Mouse (Mus musculus) liver (tissue): ENCODE results near the gene Mrpl16.

Source experiments
- DNase-seq: peaks from one replicate; pipeline ENCODE4 v3.0.0-alpha.2; 2020; ENCODE audit warnings: mixed read lengths

Gene Mrpl16

GRCm38 (mm10) chr19:11807251-11807650, 37.1 kb downstream of the Mrpl16 start:
- DNase-seq, result no peak

DNA sequence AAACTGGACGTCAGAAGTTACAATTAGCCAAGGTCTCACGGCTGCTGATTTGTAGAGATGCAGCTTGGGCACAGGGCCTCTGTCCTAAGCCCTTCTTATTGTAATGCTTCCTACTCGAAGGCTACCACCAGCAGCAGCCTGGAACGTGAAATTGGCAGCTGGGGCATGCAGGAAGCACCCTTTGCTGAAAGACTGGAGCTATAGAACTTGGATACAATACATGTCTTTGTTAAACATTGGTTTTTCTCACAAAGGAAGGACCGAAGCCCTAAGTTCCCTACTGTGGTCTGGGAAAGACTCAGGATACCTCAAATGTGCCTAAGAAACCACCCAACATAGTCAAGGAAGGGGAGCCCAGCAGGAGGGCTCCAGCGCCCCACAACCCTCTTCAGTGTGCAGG, 37.6 kb downstream of the Mrpl16 start:
- no peak for DNase-seq

- DNase-seq, result no peak
Observed at GRCm38 (mm10) chr19:11808452-11808851, 38.3 kb downstream of the Mrpl16 start.

DNA sequence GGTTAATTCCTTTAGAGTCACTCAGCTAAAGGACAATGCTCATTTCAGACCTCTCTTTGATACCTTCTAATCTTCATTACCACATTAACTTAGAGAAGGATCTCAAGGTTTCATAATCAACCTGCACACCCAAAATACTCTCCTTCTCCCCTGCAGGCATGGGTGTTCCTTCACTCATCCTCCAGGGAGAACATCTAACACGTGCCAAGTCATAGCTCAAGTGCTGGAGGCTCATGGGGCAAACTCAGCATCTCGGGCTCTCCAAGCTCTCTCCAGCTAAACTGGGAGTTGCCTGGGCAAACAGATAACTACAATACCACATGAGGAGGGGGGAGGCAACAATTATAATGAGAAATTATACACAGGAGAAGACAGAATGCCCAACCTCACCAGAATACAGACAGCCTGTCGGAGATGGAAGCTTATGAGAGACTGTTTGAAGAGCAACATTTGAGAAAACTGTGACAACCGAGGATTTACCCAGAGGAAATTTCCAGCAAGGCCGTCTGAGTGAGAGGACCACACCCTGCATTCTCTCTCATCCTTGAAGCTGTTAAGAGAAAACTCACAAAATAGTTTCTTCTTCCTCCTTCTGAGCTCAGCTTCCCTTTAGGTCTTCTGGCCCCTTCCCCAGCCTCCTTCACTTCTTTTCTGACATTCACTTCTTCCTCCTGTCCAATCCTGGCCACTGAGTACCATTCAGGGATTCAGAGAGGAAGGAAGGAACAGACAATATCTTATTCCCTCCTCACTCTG, 40.0 kb downstream of the Mrpl16 start:
- no peak for DNase-seq

DNA sequence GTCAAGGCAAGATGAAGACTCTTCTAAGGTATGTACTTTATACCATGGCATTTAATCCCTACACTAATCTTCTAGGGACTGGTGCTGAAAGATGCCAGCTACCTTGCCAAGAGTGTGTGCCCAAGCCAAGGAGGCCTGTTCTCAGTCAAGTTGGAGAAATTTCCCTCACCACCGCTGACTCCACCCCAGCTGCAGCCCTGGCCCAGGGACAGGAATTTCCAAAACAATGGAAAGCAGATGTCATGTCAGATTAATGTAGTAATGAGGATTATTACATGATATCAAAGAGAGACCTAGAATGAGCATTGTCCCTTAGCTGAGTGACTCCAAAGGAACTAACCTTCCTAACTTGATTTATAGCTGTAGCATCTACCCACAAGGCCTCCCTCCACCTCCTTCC, 40.7 kb downstream of the Mrpl16 start:
- DNase-seq, result no peak

DNA sequence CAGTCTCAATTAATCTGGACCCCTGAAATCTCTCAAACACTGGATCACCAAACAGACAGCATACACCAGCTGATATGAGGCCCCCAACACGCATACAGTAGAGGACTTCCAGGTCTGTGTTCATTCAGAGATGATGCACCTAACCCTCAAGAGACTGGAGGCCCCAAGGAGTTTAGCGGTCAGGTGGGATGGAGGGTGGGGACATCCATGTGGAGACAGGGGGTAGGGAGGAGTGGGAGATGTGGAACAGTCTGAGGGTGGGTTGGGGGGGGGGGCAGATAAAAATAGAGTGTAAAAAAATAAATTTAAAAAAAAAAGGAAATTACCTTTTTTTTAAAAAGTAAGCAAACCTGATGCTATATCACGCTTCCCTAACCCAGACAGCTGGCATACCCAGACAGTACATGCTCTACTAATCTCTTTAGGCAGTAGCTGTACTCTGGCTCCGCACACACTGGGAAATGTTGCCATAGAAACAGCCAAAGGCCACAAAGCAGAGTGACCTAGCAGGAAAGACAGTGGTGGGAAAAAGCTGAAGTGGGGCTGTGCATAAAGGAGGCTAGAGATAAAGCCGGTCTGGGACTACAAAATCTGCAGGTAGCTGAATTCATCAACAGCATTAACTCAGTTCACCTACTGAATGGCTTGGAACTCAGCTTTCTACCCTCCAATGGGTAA, 41.6 kb downstream of the Mrpl16 start:
- peak; percentile 12 for DNase-seq

DNA sequence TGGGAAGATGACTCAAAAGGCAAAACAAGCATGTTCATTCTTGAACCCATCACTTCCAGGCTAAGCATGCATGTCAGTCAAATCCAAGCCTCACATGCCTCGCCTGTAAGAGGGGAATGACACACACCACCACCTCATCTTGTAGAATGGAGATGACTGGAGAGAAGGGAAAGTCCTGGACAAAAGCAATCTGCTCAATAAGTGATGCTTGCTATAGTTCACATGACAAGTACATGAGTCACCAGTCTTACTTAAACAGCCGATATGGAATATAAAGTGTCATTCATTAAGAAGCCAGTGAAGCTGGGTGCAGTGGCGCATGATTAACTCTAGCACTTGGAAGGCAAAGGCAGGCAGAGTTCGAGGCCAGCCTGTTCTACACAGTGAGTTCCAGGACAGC, 42.9 kb downstream of the Mrpl16 start:
- no peak for DNase-seq

DNA sequence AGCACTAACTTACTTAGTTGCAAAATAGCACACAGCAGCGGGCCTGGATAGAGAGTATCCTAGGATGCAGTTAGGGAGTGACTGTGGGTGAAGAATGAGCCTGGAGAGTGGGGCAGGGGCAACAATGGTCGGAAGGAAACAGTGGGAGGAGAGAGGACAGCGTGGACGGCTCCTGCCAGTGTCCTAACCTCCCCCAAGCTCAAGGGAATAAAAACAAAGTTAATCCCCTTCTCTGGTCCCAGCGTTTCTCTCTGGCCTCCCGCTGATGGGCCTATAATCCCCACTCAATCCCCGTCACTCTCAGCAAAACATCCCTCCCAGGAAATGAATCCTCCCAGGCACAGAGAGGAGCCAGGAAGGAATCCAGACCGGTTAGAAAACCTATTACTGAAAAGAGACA, 43.5 kb downstream of the Mrpl16 start:
- no peak for DNase-seq

GRCm38 (mm10) chr19:11814742-11815333, 44.6 kb downstream of the Mrpl16 start:
- DNase-seq, result no peak

DNA sequence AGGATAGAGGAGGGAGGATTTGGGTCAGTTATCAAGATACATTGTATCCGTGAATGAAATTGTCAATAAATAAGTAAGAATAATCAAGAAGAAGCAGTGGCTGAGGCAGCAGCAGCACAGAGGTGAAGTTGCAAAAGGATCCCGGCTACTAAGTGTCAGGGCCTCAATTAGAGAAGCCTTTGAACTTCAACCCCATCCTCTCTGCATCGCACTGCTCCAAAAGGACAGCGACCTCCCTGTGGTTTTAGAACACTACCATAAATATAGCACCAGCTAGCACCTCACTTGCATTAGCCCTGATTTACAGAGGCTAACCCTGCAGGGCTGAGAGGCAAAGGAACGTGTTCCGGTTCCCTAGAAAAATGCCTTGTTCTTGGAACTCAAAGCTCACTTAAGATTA, 46.5 kb downstream of the Mrpl16 start:
- DNase-seq, result no peak

DNA sequence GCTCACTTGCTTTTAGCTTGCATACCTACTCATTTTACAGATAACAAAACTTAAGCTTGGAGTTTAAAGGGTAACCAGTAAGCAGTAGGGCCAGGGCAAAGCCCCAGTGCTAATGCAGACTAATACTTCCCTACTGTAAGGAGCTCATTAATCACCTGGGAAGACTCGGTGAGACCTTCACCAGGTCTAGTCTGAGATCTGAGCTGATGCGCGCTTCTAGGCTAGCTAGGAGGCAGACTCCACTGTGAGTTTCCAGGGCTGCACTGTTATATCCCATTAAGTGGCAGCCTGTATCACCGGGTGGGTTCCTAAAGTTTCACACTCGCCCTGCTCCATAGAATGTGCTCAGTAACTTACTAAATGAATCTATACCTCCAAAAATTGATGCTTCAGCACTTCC, 47.4 kb downstream of the Mrpl16 start:
- no peak for DNase-seq

- DNase-seq, result peak; percentile 31
Observed at GRCm38 (mm10) chr19:11818199-11819142, 48.3 kb downstream of the Mrpl16 start.

DNA sequence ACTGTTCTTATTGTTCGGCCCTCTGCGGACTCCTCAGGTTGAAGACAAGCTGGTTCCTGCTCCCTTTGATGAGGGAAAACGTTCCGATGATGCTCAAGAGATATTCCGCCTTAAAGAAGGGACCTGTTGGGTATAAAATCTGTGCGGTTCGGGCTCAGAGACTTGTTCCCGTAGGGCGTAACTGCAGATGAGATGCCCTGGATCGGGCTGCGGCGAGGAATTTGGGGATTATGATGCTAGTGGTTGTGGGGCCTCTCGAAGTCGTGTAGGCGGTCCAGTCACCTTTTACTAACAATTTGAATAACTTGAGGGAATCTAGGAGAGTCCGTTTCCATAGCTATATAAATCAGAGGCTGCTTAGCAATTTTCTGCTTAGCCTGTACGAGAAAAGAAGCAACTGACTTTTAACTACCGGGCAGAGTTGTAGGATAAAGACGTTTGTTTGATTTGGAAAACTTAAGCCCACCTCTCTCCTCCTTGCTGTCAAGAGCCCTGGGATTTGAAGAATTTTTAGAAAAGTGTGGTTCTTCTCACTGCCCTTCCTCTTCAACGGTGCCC, 49.0 kb downstream of the Mrpl16 start, which contains the start of gene Stx3:
TSS of gene Stx3 (minus strand) at position 261 of the 558 bp plus-strand sequence.
- no peak for DNase-seq

DNA sequence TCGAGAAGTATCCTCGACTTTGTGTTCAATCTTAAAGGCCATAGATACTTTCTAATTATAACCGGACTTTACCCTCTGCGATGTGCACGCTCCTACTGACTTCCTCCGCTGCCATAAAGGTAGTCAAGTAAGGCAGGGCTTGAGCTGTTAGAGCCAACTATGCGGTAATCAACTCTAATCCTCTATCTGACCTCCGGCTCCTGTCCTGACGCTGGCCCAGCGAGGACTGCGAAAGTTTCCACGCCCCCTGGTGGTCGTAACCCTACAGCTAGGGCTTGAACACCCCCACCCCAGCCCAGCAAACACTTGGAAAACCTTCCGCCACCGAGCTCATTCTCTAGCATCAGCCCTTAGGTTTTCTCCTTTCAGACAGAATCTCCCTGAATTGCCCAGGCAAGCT, 49.6 kb downstream of the Mrpl16 start:
- DNase-seq, result peak; percentile 76

DNA sequence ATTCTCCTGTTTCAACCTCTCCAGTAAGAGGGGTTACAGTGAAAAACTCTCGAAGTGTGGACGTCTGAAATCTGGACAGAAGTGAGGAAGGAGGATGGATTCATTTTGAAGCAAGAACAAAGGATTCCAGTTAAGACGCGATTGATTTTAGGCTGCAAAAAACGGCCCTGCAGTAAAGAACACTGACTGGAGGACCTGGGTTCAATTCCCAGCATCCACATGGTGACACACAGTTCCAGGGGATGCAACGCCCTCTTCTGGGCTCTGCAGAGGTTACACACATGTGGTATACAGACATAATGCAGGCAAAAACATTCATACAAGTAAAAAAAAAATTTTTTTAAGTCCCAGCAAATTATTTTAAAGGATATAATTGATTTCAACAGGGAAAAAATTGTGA, 50.0 kb downstream of the Mrpl16 start:
- DNase-seq, result no peak

GRCm38 (mm10) chr19:11823346-11824065, 53.3 kb downstream of the Mrpl16 start:
- DNase-seq, result no peak
